ENCODE assay signal across 16 mouse cellular contexts in the genomic region with DNA sequence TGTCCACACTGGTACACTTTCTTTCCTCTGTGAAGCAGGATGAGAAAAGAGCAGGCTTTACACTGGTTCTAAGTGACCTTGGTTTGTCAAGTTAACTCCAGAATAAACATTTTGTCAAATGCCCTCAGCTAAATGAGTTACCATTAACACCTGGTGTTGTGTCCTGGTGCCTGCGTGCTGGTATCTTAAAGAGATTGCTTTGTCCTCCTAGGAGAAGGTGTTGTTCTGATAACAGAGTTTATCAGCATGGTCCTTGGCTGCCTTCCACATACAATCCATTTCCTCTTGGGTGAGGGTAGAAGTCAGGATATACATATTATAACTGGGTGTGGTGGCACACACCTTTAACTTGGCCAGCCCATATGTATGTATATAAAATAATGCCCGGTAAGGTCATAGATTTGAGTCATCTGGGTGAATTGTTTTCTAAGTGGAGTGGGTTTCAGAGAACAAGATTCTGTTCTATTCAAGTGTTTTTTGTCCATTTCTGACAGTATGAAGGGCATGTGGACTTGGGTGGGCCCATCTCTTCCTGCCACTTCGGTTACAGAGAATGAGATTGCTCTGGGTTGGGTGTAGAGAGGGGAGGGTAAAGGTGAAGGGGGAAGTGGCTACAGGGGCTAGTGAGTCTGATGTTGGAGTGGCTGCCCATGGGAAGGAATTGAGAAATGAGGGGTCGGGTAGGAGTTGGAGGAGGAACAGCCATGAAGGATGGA. TPM values are rescaled to one million over a fixed set of nuclear protein-coding genes. Genes with fewer than 3 reads are reported as not detected.
DNase-seq lines count a peak whose midpoint lies in the region; ATAC-seq and TF ChIP-seq lines count a peak whose summit lies in the region.
"Had no signal": no experiment of that assay in that cellular context is flagged by ENCODE, and none has a peak within 500 bp of the region (broad histone marks: within the 10 kb centered on the region; RNA-seq: fewer than 3 reads in every experiment).

No protein-coding gene starts in this region.

- peak; percentile 18; the same call in 1 of the 2 replicates for ATAC-seq in heart, postnatal 0 days (ENCODE audit: insufficient read depth, low read depth)
- ATAC-seq in intestine, embryonic 15.5 days, result peak; percentile 90
- ATAC-seq in liver, embryonic 16.5 days (ENCODE audit: low read depth), result peak; percentile 64
- ATAC-seq in stomach, postnatal 0 days (ENCODE audit: low FRiP score, low TSS enrichment), result peak; percentile 92
- ATAC-seq: lung, postnatal 0 days had no signal

- DNase-seq in heart, postnatal 0 days (ENCODE audit: low spot score), result no peak
- DNase-seq in heart, embryonic 10.5 days (ENCODE audit: low spot score), result no peak
- DNase-seq in stomach, postnatal 0 days (ENCODE audit: low spot score), result peak; percentile 87
- DNase-seq in layer of hippocampus, adult 9-10 months (ENCODE audit: low spot score), result no peak
- no peak for DNase-seq in cerebellum, postnatal 4 days (ENCODE audit: low spot score in 2 of 2)
- DNase-seq: adrenal gland, postnatal 14 days; cerebellum, adult 9-10 months; spleen, adult 18-20 months; thymus, postnatal 36 days had no signal

- no peak for TF ChIP-seq EP300 in heart, postnatal 0 days (IDR thresholded peaks at IDR 0.05; ENCODE audit: low read depth)
- TF ChIP-seq EP300 in stomach, postnatal 0 days (optimal IDR thresholded peaks at IDR 0.05), result no peak

- H3K9ac ChIP-seq in heart, postnatal 0 days (replicated peaks; ENCODE audit: low read depth, low read length), result no peak overlapping the region
- no peak overlapping the region for H3K9ac ChIP-seq in intestine, embryonic 15.5 days
- no peak overlapping the region for H3K9ac ChIP-seq in liver, embryonic 16.5 days (ENCODE audit: low read depth, low read length)
- no peak overlapping the region for H3K9ac ChIP-seq in stomach, postnatal 0 days (ENCODE audit: low read length)
- H3K9ac ChIP-seq: hindbrain, embryonic 14.5 days; limb, embryonic 12.5 days had no signal

- no peaks in the 10 kb centered on the region for H3K9me3 ChIP-seq in heart, postnatal 0 days (replicated peaks; ENCODE audit: control insufficient read depth, low read length)
- no peaks in the 10 kb centered on the region for H3K9me3 ChIP-seq in heart, embryonic 10.5 days
- H3K9me3 ChIP-seq in intestine, embryonic 15.5 days, result no peaks in the 10 kb centered on the region
- H3K9me3 ChIP-seq in liver, embryonic 16.5 days (replicated peaks; ENCODE audit: control insufficient read depth, low read length), result no peaks in the 10 kb centered on the region
- H3K9me3 ChIP-seq in stomach, postnatal 0 days (ENCODE audit: control insufficient read depth, low read length), result no peaks in the 10 kb centered on the region
- H3K9me3 ChIP-seq: limb, embryonic 12.5 days; midbrain, embryonic 10.5 days had no signal

- H3K4me2 ChIP-seq in heart, postnatal 0 days (ENCODE audit: low read depth, low read length), result no peak overlapping the region
- H3K4me2 ChIP-seq in intestine, embryonic 15.5 days (replicated peaks), result 0 out of 2 replicates have a peak overlapping the region, but pooled peaks have one; percentile 15
- H3K4me2 ChIP-seq in liver, embryonic 16.5 days (ENCODE audit: low read depth, low read length), result no peak overlapping the region
- H3K4me2 ChIP-seq in stomach, postnatal 0 days (replicated peaks; ENCODE audit: low read depth), result no peak overlapping the region; the same call in 1 of the 2 replicates
- H3K4me2 ChIP-seq: heart, embryonic 11.5 days; hindbrain, embryonic 14.5 days; limb, embryonic 12.5 days had no signal

- 58% methylated on average over 4 of the region's 4 CpGs for WGBS in heart, postnatal 0 days
- WGBS in heart, embryonic 10.5 days, result 67% methylated on average over 4 of the region's 4 CpGs
- 58% methylated on average over 4 of the region's 4 CpGs for WGBS in intestine, embryonic 15.5 days
- WGBS in liver, embryonic 16.5 days (ENCODE audit: insufficient replicate concordance), result 41% methylated on average over 4 of the region's 4 CpGs
- 57% methylated on average over 4 of the region's 4 CpGs for WGBS in stomach, postnatal 0 days

- no peak overlapping the region for H3K4me3 ChIP-seq in heart, postnatal 0 days (ENCODE audit: low read depth, low read length)
- H3K4me3 ChIP-seq in heart, embryonic 10.5 days, result no peak overlapping the region
- H3K4me3 ChIP-seq in intestine, embryonic 15.5 days (replicated peaks), result no peak overlapping the region
- no peak overlapping the region for H3K4me3 ChIP-seq in liver, embryonic 16.5 days (ENCODE audit: low read depth, low read length)
- no peak overlapping the region for H3K4me3 ChIP-seq in stomach, postnatal 0 days (ENCODE audit: low read depth, low read length)
- H3K4me3 ChIP-seq: limb, embryonic 12.5 days; midbrain, embryonic 10.5 days had no signal

- peak overlapping the region; percentile 32; the same call in 1 of the 2 replicates for H3K27ac ChIP-seq in heart, postnatal 0 days (ENCODE audit: low read depth)
- H3K27ac ChIP-seq in heart, embryonic 10.5 days, result no peak overlapping the region
- peak overlapping the region; percentile 73 for H3K27ac ChIP-seq in intestine, embryonic 15.5 days
- H3K27ac ChIP-seq in liver, embryonic 16.5 days (ENCODE audit: low read length), result no peak overlapping the region
- peak overlapping the region; percentile 91 for H3K27ac ChIP-seq in stomach, postnatal 0 days (replicated peaks)
- H3K27ac ChIP-seq: hindbrain, embryonic 14.5 days; limb, embryonic 12.5 days; midbrain, embryonic 10.5 days had no signal

- TF ChIP-seq CTCF in heart, postnatal 0 days (IDR thresholded peaks at IDR 0.05; ENCODE audit: low read depth), result no peak
- TF ChIP-seq CTCF in stomach, postnatal 0 days (IDR thresholded peaks at IDR 0.05; ENCODE audit: low read depth), result no peak

- peaks cover 12% of the 10 kb centered on the region for H3K4me1 ChIP-seq in heart, postnatal 0 days (ENCODE audit: control insufficient read depth, insufficient read depth)
- H3K4me1 ChIP-seq in heart, embryonic 10.5 days, result peaks cover 13% of the 10 kb centered on the region
- 0 out of 2 replicates have a peak, but pooled peaks cover 4% of the 10 kb centered on the region for H3K4me1 ChIP-seq in intestine, embryonic 15.5 days (replicated peaks)
- peaks cover 21% of the 10 kb centered on the region for H3K4me1 ChIP-seq in liver, embryonic 16.5 days (ENCODE audit: control insufficient read depth, low read depth, low read length)
- no peaks in the 10 kb centered on the region for H3K4me1 ChIP-seq in stomach, postnatal 0 days (replicated peaks; ENCODE audit: control insufficient read depth, insufficient read depth)
- H3K4me1 ChIP-seq: limb, embryonic 12.5 days; midbrain, embryonic 10.5 days had no signal

- no peaks in the 10 kb centered on the region for H3K27me3 ChIP-seq in heart, postnatal 0 days (ENCODE audit: control insufficient read depth, insufficient read depth, low read length)
- H3K27me3 ChIP-seq in heart, embryonic 10.5 days (ENCODE audit: insufficient read depth, poor library complexity, severe bottlenecking), result no peaks in the 10 kb centered on the region
- H3K27me3 ChIP-seq in intestine, embryonic 15.5 days (replicated peaks), result no peaks in the 10 kb centered on the region
- H3K27me3 ChIP-seq in liver, embryonic 16.5 days (ENCODE audit: control insufficient read depth, insufficient read depth, low read depth, low read length), result no peaks in the 10 kb centered on the region
- H3K27me3 ChIP-seq in stomach, postnatal 0 days (ENCODE audit: control insufficient read depth, insufficient read depth, low read length), result no peaks in the 10 kb centered on the region
- H3K27me3 ChIP-seq: limb, embryonic 12.5 days had no signal

- no peaks in the 10 kb centered on the region for H3K36me3 ChIP-seq in heart, postnatal 0 days (replicated peaks; ENCODE audit: control insufficient read depth, insufficient read depth, low read length)
- no peaks in the 10 kb centered on the region for H3K36me3 ChIP-seq in heart, embryonic 10.5 days
- H3K36me3 ChIP-seq in intestine, embryonic 15.5 days, result no peaks in the 10 kb centered on the region
- no peaks in the 10 kb centered on the region for H3K36me3 ChIP-seq in liver, embryonic 16.5 days (ENCODE audit: control insufficient read depth, insufficient read depth)
- no peaks in the 10 kb centered on the region for H3K36me3 ChIP-seq in stomach, postnatal 0 days (ENCODE audit: control insufficient read depth, insufficient read depth, low read length)
- H3K36me3 ChIP-seq: limb, embryonic 12.5 days; midbrain, embryonic 10.5 days had no signal

RNA-seq across cellular contexts. Expression of gene 4930524J08Rik, which starts 27.6 kb away (rescaled TPM):
- 24.0 TPM in 1 of 2 replicates, not detected in the other for total RNA-seq in heart, postnatal 0 days (2014; rRNA removed; ENCODE audit: low replicate concordance)
- 1.7 and 2.5 TPM in 2 replicates for polyA plus RNA-seq in heart, postnatal 0 days (2015; fragmentation: Nextera tagmentation; extraction: Ambion mirVana)
- polyA plus RNA-seq in heart, embryonic 10.5 days (2016; fragmentation: Nextera tagmentation; extraction: Ambion mirVana), result 1.1 and 1.3 TPM in 2 replicates
- 0.93 and 1.1 TPM in 2 replicates for polyA plus RNA-seq in intestine, embryonic 15.5 days (2015; fragmentation: Nextera tagmentation; extraction: Ambion mirVana)
- polyA plus RNA-seq in liver, embryonic 16.5 days (2015; fragmentation: Nextera tagmentation; extraction: Ambion mirVana), result 0.40 and 0.48 TPM in 2 replicates
- polyA plus RNA-seq in stomach, postnatal 0 days (2015; fragmentation: Nextera tagmentation; extraction: Ambion mirVana), result 1.9 and 2.6 TPM in 2 replicates

RNA-seq across cellular contexts. Expression of gene Hnrnpd, which starts 27.7 kb away (rescaled TPM):
- 12.1 and 16.0 TPM in 2 replicates for total RNA-seq in heart, postnatal 0 days (2014; rRNA removed; ENCODE audit: low replicate concordance)
- polyA plus RNA-seq in heart, postnatal 0 days (2015; fragmentation: Nextera tagmentation; extraction: Ambion mirVana), result 32.2 and 35.5 TPM in 2 replicates
- 139 and 334 TPM in 2 replicates for polyA plus RNA-seq in heart, embryonic 10.5 days (2016; fragmentation: Nextera tagmentation; extraction: Ambion mirVana)
- polyA plus RNA-seq in intestine, embryonic 15.5 days (2015; fragmentation: Nextera tagmentation; extraction: Ambion mirVana), result 161 and 174 TPM in 2 replicates
- 18.0 and 18.5 TPM in 2 replicates for polyA plus RNA-seq in liver, embryonic 16.5 days (2015; fragmentation: Nextera tagmentation; extraction: Ambion mirVana)
- 53.5 and 61.4 TPM in 2 replicates for polyA plus RNA-seq in stomach, postnatal 0 days (2015; fragmentation: Nextera tagmentation; extraction: Ambion mirVana)

RNA-seq across cellular contexts. Expression of gene Hnrnpdl, which starts 33.0 kb away (rescaled TPM):
- 51.3 and 56.6 TPM in 2 replicates for total RNA-seq in heart, postnatal 0 days (2014; rRNA removed; ENCODE audit: low replicate concordance)
- 43.8 and 54.8 TPM in 2 replicates for polyA plus RNA-seq in heart, postnatal 0 days (2015; fragmentation: Nextera tagmentation; extraction: Ambion mirVana)
- 116 and 157 TPM in 2 replicates for polyA plus RNA-seq in heart, embryonic 10.5 days (2016; fragmentation: Nextera tagmentation; extraction: Ambion mirVana)
- 128 and 132 TPM in 2 replicates for polyA plus RNA-seq in intestine, embryonic 15.5 days (2015; fragmentation: Nextera tagmentation; extraction: Ambion mirVana)
- polyA plus RNA-seq in liver, embryonic 16.5 days (2015; fragmentation: Nextera tagmentation; extraction: Ambion mirVana), result 37.8 and 40.5 TPM in 2 replicates
- polyA plus RNA-seq in stomach, postnatal 0 days (2015; fragmentation: Nextera tagmentation; extraction: Ambion mirVana), result 58.8 and 58.9 TPM in 2 replicates

RNA-seq across cellular contexts. Expression of gene Enoph1, which starts 33.3 kb away (rescaled TPM):
- 6.0 and 17.8 TPM in 2 replicates for total RNA-seq in heart, postnatal 0 days (2014; rRNA removed; ENCODE audit: low replicate concordance)
- polyA plus RNA-seq in heart, postnatal 0 days (2015; fragmentation: Nextera tagmentation; extraction: Ambion mirVana), result 15.7 and 16.1 TPM in 2 replicates
- polyA plus RNA-seq in heart, embryonic 10.5 days (2016; fragmentation: Nextera tagmentation; extraction: Ambion mirVana), result 34.1 and 46.5 TPM in 2 replicates
- polyA plus RNA-seq in intestine, embryonic 15.5 days (2015; fragmentation: Nextera tagmentation; extraction: Ambion mirVana), result 49.2 and 49.8 TPM in 2 replicates
- polyA plus RNA-seq in liver, embryonic 16.5 days (2015; fragmentation: Nextera tagmentation; extraction: Ambion mirVana), result 14.0 and 15.5 TPM in 2 replicates
- 23.4 and 23.5 TPM in 2 replicates for polyA plus RNA-seq in stomach, postnatal 0 days (2015; fragmentation: Nextera tagmentation; extraction: Ambion mirVana)

Comparison
In these comparisons a context has a peak if more than half of its experiments do, and no peak if none do; other contexts are left out.
1. H3K27ac ChIP-seq: peak in heart, postnatal 0 days (single experiment), intestine, embryonic 15.5 days (single experiment) and stomach, postnatal 0 days (single experiment); none in heart, embryonic 10.5 days (single experiment) and liver, embryonic 16.5 days (single experiment).
2. ATAC-seq: peak in every context shown above with its lines; median percentile 92 in stomach, postnatal 0 days; 90 in intestine, embryonic 15.5 days; 64 in liver, embryonic 16.5 days; 18 in heart, postnatal 0 days.